Mouse (Mus musculus): ENCODE data around the gene 4930404N11Rik. TPM values are rescaled to one million over a fixed set of nuclear protein-coding genes. Genes with fewer than 3 reads are reported as not detected.
A peak's percentile ranks its signal among the peaks of the same experiment; 100 is the strongest.

The 4930404N11Rik gene
- total RNA-seq, 2 experiments from 2014 or later = 15.6 to 35.7 TPM

DNA sequence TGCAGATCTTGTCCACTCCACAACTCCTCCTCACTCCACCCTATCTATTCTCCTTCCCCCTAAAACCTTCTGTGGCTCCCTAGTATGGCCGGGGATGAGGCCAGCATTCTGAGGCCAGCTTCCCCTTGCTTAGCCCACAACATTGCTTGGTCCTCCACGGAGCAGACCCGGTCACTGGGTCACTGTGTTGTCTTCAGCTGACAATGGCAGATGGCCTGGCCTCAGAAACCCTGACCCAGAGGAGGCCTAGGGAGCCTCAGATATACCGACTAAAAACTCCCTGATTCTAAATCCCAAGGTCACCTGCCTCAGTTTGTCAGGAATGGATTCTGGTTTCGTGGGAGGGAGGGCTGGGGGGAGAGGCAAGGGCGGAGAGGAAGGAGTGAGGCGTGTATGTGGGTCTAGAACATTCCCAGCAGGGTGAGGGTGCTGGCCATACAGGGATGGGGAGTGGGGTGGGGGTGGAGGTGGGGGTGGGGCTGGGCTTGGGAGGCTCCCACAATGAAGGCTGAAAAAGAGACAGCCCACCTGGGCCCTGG lies 36.7 kb upstream of the 4930404N11Rik start:
- ATAC-seq (replicated peaks; ENCODE audit: low FRiP score, poor library complexity, severe bottlenecking) = no peak

DNA sequence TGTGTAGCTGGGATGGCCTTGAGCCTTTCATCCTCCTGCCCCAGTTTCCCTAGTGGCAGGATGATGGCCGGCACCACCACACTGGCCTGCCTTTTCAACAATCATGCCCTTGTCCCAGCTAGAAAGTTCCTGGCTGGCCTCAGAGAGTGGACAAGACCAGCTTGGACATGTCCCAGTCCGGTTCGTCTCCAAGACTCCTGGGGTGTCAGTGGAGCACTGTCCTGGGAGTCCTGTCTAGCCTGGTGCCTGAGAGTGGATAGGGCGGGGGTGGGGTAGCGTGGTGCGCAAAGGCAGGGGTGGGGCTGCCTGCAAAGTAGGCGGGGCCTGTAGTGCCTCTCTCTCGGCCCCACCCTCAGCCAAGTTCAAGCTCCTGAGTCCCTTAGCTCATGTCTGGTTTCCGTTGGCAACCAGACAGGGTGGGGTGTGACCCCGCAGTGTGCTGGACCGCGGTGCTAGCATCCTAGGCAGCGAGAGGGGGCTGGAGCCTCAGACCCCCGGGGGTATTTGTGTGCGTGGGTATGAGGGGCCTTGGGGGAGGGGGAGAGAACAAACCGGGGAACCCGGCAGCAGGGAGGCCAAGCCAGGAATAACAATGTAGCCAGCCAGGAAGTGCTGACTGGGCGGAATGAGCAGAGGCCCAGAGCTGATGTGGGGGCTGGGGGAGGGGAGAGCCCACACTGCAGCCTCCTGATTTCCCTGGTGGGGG lies 36.1 kb upstream of the 4930404N11Rik start:
- ATAC-seq (replicated peaks; ENCODE audit: low FRiP score, poor library complexity, severe bottlenecking) = peak; percentile 68

DNA sequence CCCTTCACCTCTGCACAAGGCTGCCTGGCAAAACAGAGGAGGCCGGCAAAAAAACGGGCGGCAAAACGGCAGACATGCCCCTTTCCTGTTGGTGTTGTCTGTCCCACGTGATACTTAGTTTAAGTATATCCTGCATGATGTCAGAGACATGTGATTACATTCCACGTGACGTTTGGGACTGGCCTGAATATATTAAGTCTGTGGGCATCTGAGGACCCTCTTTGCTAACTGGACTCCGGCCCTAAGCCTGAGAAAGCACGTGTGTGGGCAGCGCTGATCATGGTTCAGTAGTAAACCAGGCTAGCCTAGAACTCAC lies 35.5 kb upstream of the 4930404N11Rik start:
- no peak for ATAC-seq (replicated peaks; ENCODE audit: low FRiP score, poor library complexity, severe bottlenecking)

DNA sequence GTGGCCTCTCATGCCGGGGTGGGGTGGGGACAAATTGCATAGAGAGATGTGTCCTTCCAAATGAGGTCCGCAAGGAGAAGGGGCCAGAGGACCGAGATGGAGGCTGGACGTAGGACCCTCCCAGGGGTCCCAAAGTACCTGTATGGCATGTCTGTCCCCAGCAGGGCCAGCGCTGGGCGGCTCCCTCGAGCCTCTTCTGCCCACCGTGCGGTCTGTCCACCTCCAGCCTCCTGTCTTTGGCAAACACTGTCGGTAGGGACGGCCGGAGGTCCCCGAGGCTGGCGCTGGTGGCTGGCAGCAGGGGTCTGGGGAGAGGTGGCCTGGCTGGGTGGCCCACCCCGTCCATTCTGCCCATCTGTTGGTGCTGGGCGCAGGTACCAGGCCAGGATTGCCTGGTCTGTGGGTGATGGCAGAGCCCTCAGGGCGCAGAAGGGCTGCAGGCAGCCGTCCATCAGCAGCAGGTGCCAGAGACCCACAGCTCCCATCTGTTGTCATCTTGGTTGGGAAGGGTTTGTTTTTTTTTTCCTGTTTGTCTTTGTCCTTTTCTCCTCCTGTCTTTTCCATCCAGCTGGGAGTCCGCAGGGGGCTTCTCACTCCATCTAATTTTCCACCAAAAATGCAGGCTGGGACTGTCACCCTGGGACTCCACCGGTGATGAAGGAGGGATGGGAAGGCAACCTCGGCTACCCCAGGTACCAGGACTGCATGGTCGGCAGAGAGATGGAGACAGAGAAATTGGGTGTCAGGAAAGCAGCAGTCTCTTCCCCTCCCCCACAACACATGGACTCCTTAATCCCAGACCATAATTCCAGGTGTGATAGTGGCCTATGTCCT lies 35.0 kb upstream of the 4930404N11Rik start:
- no peak for ATAC-seq (replicated peaks; ENCODE audit: low FRiP score, poor library complexity, severe bottlenecking)

DNA sequence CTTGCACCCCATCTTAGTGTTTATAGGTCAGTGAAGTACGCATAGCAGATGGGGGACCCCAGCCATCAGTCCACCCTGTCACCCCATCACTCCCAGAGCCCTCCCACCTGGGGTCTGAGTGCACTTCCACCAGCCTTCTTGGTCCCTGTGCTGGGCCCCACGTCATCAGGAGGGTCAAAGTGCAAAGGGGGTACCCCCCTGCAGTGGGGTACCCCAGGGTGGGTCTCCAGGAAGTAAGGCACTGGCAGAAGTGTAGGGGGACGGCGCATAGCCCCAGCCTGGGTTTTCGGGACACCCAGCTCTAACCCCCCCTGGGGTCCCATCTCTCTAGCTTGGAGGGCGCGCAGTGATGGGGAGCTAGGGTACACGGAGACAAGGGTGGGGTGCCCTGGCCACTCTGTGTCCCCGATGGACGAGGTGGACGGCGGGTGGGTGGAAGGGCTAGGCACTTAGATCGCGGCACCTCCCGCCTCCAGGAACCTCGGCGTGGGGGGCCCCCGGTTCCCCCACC lies 34.2 kb upstream of the 4930404N11Rik start:
- ATAC-seq (replicated peaks; ENCODE audit: low FRiP score, poor library complexity, severe bottlenecking) = no peak

DNA sequence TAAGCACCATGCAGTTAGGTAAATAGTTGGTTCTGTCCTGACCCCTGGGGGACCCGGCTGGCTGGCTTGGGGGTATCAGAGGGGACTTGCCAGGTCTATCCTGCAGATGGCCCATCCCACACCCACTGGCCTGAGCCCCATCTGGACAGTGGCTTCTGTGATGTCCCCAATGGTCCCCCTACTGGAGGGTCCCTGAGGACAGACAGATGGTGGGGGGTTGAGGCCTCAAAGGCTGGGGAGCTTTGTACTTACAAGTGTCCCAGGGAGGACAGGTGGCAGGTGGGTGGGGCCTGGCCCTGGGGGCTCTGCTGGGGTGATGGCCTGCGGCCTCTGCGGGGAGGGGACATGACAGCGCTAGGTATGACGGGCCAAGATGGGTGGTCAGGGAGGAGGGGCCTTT lies 33.7 kb upstream of the 4930404N11Rik start:
- no peak for ATAC-seq (replicated peaks; ENCODE audit: low FRiP score, poor library complexity, severe bottlenecking)

DNA sequence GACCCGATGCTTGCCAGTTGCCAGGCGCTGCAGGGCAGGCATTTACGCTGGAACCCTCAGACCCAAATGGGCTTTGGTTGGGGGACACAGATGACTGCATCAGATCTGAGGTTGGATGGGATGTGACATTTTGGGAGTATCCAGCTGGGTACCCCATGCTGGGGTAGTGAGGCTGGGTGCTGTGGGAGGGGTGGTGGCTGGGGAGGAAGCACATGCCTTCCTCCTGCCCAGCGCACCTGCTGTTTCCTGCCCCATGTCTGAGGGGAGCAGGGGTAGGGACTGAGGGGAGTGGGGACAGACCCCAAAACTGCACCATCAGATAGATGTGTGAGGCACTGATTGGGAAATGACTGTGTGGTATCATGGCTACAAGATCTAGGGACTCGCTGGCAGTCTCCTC lies 31.1 kb upstream of the 4930404N11Rik start:
- ATAC-seq (replicated peaks; ENCODE audit: low FRiP score, poor library complexity, severe bottlenecking) = no peak

DNA sequence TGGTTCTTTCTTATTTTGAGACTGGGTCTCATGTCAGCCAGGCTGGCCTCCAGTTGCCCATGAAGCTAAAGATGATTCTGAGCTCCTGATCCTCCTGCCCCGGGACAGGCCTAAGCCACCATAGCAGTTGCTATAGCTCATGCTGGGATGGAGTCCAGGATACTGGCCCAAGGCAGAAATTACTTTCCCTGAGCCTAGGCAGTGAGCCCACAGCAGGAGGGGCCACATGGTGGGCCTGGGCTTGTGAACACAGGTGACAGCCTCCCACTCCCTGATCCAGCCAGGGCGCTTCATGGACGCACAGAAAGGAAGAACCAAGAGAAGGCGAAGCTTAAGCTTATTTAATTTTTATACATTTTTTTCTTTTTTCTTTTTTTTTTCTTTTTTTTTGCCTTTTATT lies 30.2 kb upstream of the 4930404N11Rik start:
- no peak for ATAC-seq (replicated peaks; ENCODE audit: low FRiP score, poor library complexity, severe bottlenecking)

DNA sequence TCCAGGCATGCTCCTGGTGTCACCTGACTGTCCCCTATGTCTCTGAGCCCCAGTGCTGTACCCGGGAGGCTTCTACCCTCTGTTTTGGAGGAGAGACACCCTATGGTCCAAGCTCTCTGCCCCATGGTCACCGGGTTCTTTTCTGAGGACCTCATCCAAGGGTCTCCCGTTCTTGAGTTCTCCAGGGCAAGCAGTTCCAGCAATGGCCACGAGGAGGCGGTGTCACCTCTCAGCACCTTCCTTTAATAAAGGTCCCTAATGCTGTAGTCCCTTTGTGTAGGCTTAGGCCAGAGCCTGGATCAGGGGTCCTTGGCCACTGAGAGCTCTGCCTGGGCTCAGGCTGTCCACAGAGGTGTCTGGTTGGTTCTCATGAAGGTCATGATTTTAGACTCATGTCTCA lies 29.5 kb upstream of the 4930404N11Rik start:
- peak; percentile 69 for ATAC-seq (replicated peaks; ENCODE audit: low FRiP score, poor library complexity, severe bottlenecking)

DNA sequence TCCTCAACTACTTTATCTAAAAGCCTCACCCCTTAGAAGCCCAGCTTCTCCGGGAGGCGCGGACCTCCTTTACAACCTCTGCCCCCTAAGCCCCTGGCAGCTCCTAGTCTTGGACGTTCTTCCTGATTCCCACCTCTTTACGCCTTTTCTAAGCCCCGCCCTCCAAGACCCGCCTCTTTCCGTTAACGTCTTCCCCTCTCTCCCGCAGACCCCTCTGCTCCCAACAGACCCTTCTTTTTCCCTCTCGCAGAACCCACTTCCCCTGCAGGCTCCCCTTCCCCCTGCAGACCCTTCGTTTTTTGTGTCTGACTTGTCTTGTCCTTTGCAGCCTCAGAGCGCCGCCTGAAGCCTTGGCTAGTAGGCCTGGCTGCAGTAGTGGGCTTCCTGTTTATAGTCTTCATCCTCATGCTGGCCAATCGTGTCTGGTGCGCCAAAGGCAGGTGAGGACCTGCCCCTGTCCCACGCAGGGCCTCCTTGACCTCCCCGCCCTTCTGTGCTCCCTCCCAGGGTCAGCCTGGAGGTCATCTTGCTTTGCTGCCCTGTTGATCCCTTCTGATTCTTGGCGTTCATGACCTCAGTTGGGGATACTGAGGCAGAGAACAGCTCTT lies 27.9 kb upstream of the 4930404N11Rik start:
- no peak for ATAC-seq (replicated peaks; ENCODE audit: low FRiP score, poor library complexity, severe bottlenecking)

DNA sequence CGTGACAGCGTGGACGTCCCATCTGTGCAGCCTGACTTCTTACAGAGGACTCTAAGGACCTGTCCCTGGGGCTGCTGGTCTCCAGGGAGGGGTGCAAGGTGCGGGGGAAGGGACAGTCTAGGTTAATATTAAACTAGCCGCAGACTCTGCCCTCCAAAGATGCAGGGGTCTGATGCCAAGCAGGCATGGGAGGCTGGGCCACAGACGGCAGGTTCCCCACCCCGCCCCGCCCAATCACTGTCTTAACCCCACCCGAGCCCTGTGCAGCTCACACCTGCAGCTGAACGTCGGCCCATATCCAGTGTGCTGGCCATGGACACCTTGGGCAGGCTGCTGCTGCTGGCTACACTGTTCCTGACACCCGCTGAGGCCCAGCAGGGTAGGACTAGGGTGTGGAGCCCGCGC lies 27.2 kb upstream of the 4930404N11Rik start, which contains the start of gene Smim24:
Gene Smim24, plus strand, starts transcription at position 271 of the 405 bp plus-strand sequence.
- ATAC-seq (replicated peaks; ENCODE audit: low FRiP score, poor library complexity, severe bottlenecking) = no peak

DNA sequence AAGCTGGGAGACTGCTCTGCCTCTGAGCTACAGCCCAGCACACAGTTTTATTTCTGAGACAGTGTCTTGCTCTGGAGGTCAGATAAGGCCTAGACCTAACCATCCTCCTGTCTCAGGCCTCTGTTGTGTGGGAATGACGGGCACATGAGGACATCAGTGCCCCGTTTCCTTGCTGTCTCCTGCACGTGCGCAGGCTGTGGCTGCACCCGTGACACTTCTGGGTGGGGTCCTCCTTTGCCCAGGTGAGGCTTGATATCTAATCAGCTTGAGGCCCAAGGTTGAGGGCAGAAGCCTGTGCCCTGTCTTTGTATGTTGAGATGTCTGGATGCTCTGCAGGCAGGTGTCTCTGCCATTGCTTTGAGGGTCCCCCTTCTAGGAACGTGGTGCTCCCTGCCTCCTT lies 26.7 kb upstream of the 4930404N11Rik start:
- no peak for ATAC-seq (replicated peaks; ENCODE audit: low FRiP score, poor library complexity, severe bottlenecking)

DNA sequence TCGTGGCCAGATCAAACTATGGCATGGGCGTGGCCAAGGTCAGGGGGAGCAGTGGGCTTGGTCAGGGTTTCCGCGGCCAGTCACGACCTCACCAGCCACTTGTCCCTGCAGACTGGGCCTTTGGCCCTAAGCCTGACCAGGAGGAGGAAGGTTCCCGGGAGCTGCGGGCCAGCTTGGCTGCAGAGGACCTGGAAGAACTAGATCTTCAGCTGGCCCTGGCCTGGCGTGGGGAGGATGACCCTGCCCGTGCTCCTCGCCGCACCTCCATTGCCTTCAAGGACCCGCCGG lies 25.0 kb upstream of the 4930404N11Rik start:
- no peak for ATAC-seq (replicated peaks; ENCODE audit: low FRiP score, poor library complexity, severe bottlenecking)

DNA sequence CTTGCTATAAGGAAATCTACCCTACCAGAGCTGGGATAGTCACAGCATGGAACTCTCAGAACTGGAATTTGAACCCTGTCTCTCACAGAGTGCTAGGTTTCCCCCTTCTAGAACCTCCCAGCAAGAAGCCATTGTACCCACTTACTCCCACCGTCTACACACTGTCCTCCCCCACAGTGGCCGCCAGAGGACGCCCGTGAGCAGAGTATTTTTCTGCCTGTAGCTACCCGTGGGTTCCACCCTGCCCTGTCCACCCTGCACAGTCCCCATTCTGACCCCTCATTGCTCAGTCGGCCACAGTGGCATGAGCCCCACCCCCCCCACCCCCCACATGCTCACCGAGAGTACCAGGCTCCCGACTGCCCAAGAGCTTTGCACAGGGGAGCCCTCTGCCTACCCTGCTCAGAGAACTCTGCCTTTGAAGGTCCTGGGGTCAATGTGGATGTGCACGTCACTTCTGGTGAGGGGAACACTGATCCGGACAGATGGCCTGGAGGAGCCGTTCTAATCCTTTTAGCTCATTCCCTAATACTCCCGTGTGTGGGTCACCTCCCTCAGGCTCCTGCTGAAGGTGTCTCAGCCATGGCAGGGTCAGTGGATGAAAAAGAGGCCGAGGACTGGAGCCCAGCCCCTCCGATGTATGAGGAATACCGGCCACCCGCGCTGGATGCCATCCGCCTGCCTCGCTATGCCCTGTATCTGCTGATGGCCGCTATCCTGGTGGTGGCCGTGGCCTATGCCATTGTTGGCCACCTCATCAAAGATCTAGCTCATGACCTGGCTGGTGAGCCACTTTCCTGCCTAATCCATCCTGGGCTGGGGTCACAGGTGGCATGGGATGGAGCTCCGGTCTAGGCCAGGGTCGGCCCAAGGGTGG lies 24.4 kb upstream of the 4930404N11Rik start:
- ATAC-seq (replicated peaks; ENCODE audit: low FRiP score, poor library complexity, severe bottlenecking) = peak; percentile 48

DNA sequence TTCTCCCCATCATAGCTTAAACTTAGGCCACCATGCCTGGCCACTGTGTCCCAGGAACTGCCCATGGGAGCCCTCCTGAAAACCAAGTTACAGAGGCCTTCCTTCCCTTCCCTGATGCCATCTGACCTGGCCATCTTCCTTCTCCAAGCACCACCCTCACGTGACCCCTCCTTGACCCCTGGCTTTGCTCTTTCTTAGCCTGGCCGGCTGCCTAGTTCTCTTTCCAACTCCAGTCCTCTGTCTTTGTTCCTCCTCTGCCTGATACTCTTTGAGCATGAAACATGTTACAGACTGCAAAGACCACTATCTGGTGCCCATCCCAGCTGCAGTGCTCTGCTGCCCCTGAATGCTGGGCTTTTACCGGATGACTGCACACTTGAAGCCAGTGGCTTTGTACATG lies 23.8 kb upstream of the 4930404N11Rik start:
- ATAC-seq (replicated peaks; ENCODE audit: low FRiP score, poor library complexity, severe bottlenecking) = no peak; the same call in 1 of the 2 replicates

DNA sequence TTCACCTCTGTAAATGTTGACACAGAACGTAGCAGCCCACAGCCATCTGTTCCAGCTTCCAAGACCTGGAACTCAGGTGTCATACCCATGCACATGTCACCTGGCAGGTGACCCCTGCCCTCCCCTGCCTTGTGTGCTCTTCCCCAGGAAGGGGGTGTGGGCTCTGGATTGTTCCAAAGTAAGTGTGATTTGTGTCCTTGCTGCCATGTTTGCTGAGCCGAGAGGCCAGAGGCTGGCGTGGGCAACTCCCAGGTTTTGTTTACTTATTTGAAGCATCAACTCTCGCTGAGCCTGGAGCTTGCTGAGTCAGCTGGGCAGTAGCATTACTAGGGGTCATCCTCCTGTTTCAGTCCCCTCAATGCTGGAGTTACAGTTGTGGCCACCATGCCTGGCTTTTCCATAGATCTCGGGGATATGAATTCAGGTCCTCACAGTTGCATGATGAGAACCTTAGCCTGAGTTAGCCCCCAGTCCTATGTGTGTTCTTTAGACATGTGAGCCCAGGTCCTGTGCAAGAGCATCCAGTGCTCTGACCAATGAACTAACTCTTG lies 23.0 kb upstream of the 4930404N11Rik start, which contains the start of gene Gm48552:
Gene Gm48552, plus strand, starts transcription at position 501 of the 551 bp plus-strand sequence.
- ATAC-seq (replicated peaks; ENCODE audit: low FRiP score, poor library complexity, severe bottlenecking) = no peak

DNA sequence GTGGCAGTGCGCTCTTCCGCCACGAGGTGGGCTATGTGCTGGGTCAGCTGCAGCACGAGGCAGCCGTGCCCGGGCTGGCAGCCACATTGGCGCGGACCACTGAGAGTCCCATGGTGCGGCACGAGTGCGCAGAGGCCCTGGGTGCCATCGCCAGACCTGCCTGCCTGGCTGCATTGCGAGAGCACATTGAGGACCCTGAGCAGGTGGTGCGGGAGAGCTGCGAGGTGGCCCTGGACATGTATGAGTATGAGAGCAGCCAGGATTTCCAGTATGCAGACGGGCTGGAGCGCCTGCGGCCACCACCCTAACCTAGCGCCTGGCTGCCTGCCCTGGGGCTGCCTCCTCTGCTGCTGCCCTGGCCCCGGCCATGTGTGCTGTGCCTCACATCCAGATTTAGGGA lies 22.1 kb upstream of the 4930404N11Rik start:
- no peak for ATAC-seq (replicated peaks; ENCODE audit: low FRiP score, poor library complexity, severe bottlenecking)

DNA sequence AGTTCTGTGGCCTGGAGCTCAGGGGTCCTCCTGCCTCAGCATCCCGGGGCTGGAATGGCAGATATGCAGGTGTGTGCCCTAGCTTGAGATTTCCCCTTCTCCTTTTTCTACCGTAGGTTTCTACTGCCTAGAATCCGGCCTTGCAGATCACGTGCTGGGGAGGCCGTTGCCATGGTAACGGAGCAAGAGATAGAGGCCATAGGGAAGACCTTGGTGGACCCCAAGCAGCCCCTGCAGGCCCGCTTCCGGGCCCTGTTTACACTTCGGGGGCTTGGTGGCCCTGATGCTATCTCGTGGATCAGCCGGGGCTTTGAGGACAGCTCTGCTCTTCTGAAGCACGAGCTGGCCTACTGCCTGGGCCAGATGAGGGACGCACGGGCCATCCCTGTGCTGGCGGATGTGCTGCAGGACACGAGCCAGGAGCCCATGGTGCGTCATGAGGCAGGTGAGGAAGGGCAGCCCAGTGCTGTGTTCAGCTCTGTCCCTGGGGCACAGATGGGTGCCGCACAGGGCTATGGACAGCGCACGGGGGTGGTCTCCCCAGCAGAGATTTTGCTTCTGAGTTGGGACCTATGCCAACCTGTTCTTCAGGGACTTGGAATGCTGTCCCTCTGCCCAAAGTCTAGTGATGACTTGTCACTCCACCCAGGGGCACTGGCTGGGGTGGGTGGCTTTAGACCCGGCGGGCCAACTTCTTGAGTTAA lies 20.1 kb upstream of the 4930404N11Rik start:
- no peak for ATAC-seq (replicated peaks; ENCODE audit: low FRiP score, poor library complexity, severe bottlenecking)

DNA sequence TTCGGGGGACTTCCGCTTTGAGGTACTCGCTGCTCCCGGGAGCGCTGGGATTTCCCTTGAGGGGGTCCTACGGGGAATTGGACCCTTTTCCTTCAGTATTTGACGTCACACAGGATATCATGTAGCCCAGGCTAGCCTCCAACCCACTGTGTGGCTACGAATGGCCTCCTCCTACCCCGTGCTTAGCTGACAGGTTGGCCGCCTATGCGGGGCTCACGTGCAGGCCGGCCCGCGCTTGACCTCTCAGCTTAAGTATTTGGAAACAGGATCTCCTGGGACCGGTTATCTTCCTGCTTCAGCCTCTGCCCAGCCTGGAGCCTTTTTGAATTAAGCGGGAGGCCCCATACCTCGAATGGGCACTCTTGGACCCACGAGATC lies 19.0 kb upstream of the 4930404N11Rik start:
- no peak for ATAC-seq (replicated peaks; ENCODE audit: low FRiP score, poor library complexity, severe bottlenecking)

Data from erythroblast, adult 5-6 weeks (primary cell).